Mouse (Mus musculus) C2C12 (cell line): Measurements from ENCODE around the gene Tet3. TPM values are rescaled to one million over a fixed set of nuclear protein-coding genes. Genes with fewer than 3 reads are reported as not detected.

Experiments used
- H3K27me3 ChIP-seq: one replicate; pipeline ENCODE4 v1.6.1; 2011; ENCODE audit not compliant: control insufficient read depth, insufficient read depth, insufficient read length
- H3K36me3 ChIP-seq: one replicate; pipeline ENCODE4 v1.6.1; 2011; ENCODE audit not compliant: control insufficient read depth, insufficient read depth
- H3K4me3 ChIP-seq: one replicate; pipeline ENCODE4 v1.5.1; 2011; ENCODE audit warnings: mild to moderate bottlenecking, control low read depth; ENCODE audit not compliant: poor library complexity, insufficient read depth, severe bottlenecking
- H3K79me2 ChIP-seq: one replicate; pipeline ENCODE4 v1.6.1; 2011; ENCODE audit not compliant: control insufficient read depth, insufficient read depth
- H3K79me3 ChIP-seq: one replicate; pipeline ENCODE4 v1.6.1; 2011; ENCODE audit warnings: low read depth, control low read depth
- H3ac ChIP-seq: one replicate; pipeline ENCODE3; 2011; ENCODE audit warnings: low read depth; ENCODE audit not compliant: control insufficient read depth, insufficient read length
- CEBPB ChIP-seq: IDR thresholded peaks from one replicate; pipeline ENCODE4 v1.6.1; 2011; ENCODE audit warnings: low read depth, mild to moderate bottlenecking, control low read depth, moderate library complexity
- CTCF ChIP-seq: IDR thresholded peaks from one replicate; pipeline ENCODE4 v1.5.1; 2011; ENCODE audit not compliant: control insufficient read depth, insufficient read depth, insufficient read length
- FOSL1 ChIP-seq: IDR thresholded peaks from one replicate; pipeline ENCODE4 v1.8.0; 2011; ENCODE audit warnings: mild to moderate bottlenecking, low read length; ENCODE audit not compliant: poor library complexity, insufficient read depth, severe bottlenecking
- MAX ChIP-seq: IDR thresholded peaks from one replicate; pipeline ENCODE4 v1.6.1; 2011; ENCODE audit warnings: mild to moderate bottlenecking, control low read depth
- MYOD1 ChIP-seq: IDR thresholded peaks from one replicate; pipeline ENCODE4 v1.6.1; 2011; ENCODE audit warnings: low read depth; ENCODE audit not compliant: control insufficient read depth, insufficient read length
- MYOG ChIP-seq: IDR thresholded peaks from one replicate; pipeline ENCODE4 v1.6.1; 2011; ENCODE audit not compliant: control insufficient read depth, insufficient read length; ENCODE audit errors: extremely low read depth
- USF1 ChIP-seq: IDR thresholded peaks from one replicate; pipeline ENCODE4 v1.6.1; 2011; ENCODE audit warnings: low read depth, mild to moderate bottlenecking, control low read depth, moderate library complexity
- polyA plus RNA-seq: library from polyadenylated mRNA; unstranded; fragments of >200 nt; fragmentation: generic; extraction: Trizol; gene quantifications from one replicate; pipeline ENCODE4 v1.2.1, GENCODE M21; 2012; ENCODE audit warnings: missing spikeins

Tet3 gene
- polyA plus RNA-seq, 1 experiment = 6.0 TPM

- TF ChIP-seq MYOD1 (no peak), USF1 (no peak), MYOG (no peak), CEBPB (no peak)
- peaks cover 100% of the 10 kb centered on the region for H3K79me2 ChIP-seq
- H3ac ChIP-seq = no peak overlapping the region
- H3K27me3 ChIP-seq = no peaks in the 10 kb centered on the region
- no peak overlapping the region for H3K4me3 ChIP-seq
- peaks cover 36% of the 10 kb centered on the region for H3K79me3 ChIP-seq
- peaks cover 3% of the 10 kb centered on the region for H3K36me3 ChIP-seq
These were observed 42.4 kb downstream of the Tet3 start for GRCm38 (mm10) chr6:83416261-83417103.

DNA sequence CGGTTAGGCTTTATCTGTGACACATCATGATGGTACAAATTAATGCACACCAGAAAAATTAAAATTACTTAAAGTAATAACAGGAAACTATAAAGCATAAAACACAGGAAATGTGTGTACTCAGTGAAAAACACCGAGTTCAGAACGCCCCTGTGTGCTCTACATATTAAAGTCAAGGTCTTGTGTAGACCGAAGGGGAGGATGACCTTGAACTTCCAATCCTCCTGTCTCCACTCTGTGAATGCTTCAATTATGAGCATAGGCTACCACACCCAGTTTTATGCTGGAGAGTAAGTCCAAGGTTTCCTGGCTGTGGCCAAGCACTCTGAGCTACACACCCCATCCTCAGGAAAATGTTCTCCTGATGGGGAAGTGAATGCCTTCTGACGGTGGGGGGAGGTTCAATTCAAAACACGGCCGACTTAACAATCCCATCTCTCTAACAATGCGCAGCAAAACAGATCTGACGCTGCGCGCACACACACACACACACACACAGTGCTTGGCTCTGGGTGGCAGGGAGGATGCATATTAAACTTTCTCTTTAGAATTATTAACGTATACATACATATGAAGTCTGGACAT, 43.4 kb downstream of the Tet3 start:
- Histone ChIP-seq H3K36me3 (peaks cover 3% of the 10 kb centered on the region), H3K79me2 (peaks cover 100% of the 10 kb centered on the region), H3K79me3 (peaks cover 35% of the 10 kb centered on the region), H3K27me3 (no peaks in the 10 kb centered on the region), H3K4me3 (no peak overlapping the region), H3ac (no peak overlapping the region)
- TF ChIP-seq MYOD1 (no peak), FOSL1 (no peak), CTCF (no peak), USF1 (no peak), MAX (no peak), CEBPB (no peak), MYOG (no peak)

DNA sequence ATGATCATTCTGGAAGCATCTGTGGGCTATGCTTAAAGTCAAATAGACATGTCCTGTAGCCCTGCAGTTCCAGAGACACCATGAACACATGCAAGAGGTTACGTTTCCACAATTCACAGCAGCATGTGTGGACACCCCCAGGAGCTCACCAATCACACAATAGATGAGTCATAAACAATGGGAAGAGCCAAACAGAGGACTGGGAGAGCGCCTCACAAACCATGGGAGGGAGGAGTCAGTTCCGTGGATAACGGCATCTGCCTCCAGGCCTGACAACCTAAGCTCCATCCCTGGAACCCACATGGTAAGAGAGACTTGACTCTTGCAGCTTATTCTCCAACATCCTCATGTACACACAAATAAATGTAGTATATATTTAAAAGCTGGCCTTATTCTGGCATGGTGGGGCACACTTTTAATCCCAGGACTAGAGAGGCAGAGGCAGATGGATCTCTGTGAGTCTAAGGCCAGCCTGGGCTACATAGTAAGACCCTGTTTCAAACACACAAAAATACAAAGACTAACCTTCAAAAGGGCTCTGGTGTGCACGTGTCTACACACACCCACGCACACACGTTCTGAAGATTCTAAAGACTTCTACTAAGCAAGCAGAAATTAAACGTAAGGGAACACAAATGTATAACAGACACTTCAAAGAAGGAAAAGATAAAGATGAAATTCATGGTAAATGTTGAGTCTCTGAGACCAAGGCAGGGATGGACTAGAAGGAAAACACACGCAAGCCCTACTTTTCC, 44.1 kb downstream of the Tet3 start:
- Histone ChIP-seq H3K36me3 (peaks cover 5% of the 10 kb centered on the region), H3K4me3 (no peak overlapping the region), H3K79me3 (peaks cover 32% of the 10 kb centered on the region), H3ac (no peak overlapping the region), H3K79me2 (peaks cover 99% of the 10 kb centered on the region), H3K27me3 (no peaks in the 10 kb centered on the region)
- TF ChIP-seq CTCF = no peak
- no peak for TF ChIP-seq CEBPB
- TF ChIP-seq MAX = no peak
- TF ChIP-seq MYOD1 = no peak
- no peak for TF ChIP-seq MYOG
- no peak for TF ChIP-seq FOSL1
- no peak for TF ChIP-seq USF1

- Histone ChIP-seq H3K79me2 (peaks cover 92% of the 10 kb centered on the region), H3K79me3 (peaks cover 34% of the 10 kb centered on the region), H3K36me3 (peaks cover 9% of the 10 kb centered on the region), H3ac (no peak overlapping the region), H3K27me3 (no peaks in the 10 kb centered on the region), H3K4me3 (no peak overlapping the region)
- TF ChIP-seq MYOD1 = no peak
These were observed 45.2 kb downstream of the Tet3 start for GRCm38 (mm10) chr6:83413686-83414085.

DNA sequence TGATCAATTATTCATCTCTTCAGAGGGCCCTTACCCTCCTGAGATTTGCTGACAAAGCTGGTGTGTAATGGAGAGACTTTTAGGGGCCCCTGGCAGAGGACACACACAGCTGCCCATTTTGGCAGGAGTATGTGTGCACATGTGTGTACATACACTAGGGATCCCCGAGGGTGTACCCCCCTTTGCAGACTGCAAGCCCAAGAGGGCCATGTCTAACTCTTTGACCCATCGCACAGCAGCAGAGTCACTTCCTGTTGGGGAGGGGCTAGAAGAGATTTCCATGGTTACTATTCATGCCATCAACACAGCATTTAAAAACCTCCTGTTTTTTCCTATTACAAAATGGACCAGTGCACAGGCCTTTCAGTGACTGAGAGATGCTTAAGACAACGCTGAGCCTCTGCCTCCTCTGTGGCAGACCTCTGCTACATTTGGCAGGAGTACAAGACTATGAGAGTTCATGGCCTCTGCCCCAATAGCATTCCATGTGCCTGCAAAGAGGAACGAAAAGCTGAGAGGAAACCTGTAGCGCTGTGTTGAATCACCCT, 46.0 kb downstream of the Tet3 start:
- Histone ChIP-seq H3K79me3 (peaks cover 41% of the 10 kb centered on the region), H3K36me3 (peaks cover 17% of the 10 kb centered on the region), H3K79me2 (peaks cover 92% of the 10 kb centered on the region), H3K4me3 (no peak overlapping the region), H3ac (no peak overlapping the region), H3K27me3 (no peaks in the 10 kb centered on the region)
- TF ChIP-seq MYOG (no peak), CEBPB (no peak), MAX (no peak), MYOD1 (no peak), CTCF (no peak), FOSL1 (no peak), USF1 (no peak)
